Comparison of ENCODE assay signal across 26 mouse cellular contexts in genomic region chr9:73295287-73295686, GRCm38 (mm10).
DNase-seq lines count a peak whose midpoint lies in the region; ATAC-seq and TF ChIP-seq lines count a peak whose summit lies in the region.
"Had no signal": no experiment of that assay in that cellular context is flagged by ENCODE, and none has a peak within 500 bp of the region (broad histone marks: within the 10 kb centered on the region; RNA-seq: fewer than 3 reads in every experiment).

No protein-coding gene starts in this region.

- TF ChIP-seq POLR2A in lung, adult 2 months (IDR thresholded peaks at IDR 0.05; ENCODE audit: borderline replicate concordance, extremely low read depth, low read depth, low read length): no peak

- H3K27me3 ChIP-seq in heart, embryonic 10.5 days (ENCODE audit: insufficient read depth, poor library complexity, severe bottlenecking): no peaks in the 10 kb centered on the region
- no peaks in the 10 kb centered on the region for H3K27me3 ChIP-seq in lung, embryonic 16.5 days (ENCODE audit: control insufficient read depth, insufficient read depth, low read depth, low read length)
- no peaks in the 10 kb centered on the region for H3K27me3 ChIP-seq in forebrain, embryonic 14.5 days (replicated peaks; ENCODE audit: control insufficient read depth, insufficient read depth, low read length)
- H3K27me3 ChIP-seq: embryonic facial prominence, embryonic 13.5 days; forebrain, embryonic 12.5 days; hindbrain, embryonic 12.5 days; hindbrain, embryonic 15.5 days had no signal

- DNase-seq in heart, embryonic 10.5 days (ENCODE audit: low spot score): peak; percentile 43
- DNase-seq in heart, adult 18-20 months: no peak
- peak; percentile 9 for DNase-seq in lung, adult 2 months
- peak; percentile 34 for DNase-seq in lung, postnatal 25 days (ENCODE audit: low spot score)
- DNase-seq in gastrocnemius, adult 8-10 months (ENCODE audit: low spot score in 2 of 2): no peak
- no peak for DNase-seq in cerebellum, adult 11-12 months
- DNase-seq in forebrain, embryonic 14.5 days (ENCODE audit: low spot score): no peak
- DNase-seq: adrenal gland, adult 8-10 months; adrenal gland, postnatal 36 days; cerebellum, adult 2 months; cerebellum, postnatal 10 days; cerebellum, postnatal 36 days; embryo, embryonic 11 days; gastrocnemius, adult 2 months; gastrocnemius, postnatal 25 days; heart, adult 2 months had no signal

- TF ChIP-seq CTCF in lung, adult 2 months (IDR thresholded peaks at IDR 0.05; ENCODE audit: insufficient read depth, low read length): no peak

- no peaks in the 10 kb centered on the region for H3K36me3 ChIP-seq in heart, embryonic 10.5 days
- H3K36me3 ChIP-seq in lung, embryonic 16.5 days (ENCODE audit: control insufficient read depth, insufficient read depth, low read length): no peaks in the 10 kb centered on the region
- H3K36me3 ChIP-seq in forebrain, embryonic 14.5 days (ENCODE audit: control insufficient read depth, insufficient read depth, low read length): no peaks in the 10 kb centered on the region
- H3K36me3 ChIP-seq: embryonic facial prominence, embryonic 10.5 days; embryonic facial prominence, embryonic 13.5 days; forebrain, embryonic 12.5 days; hindbrain, embryonic 12.5 days; hindbrain, embryonic 15.5 days had no signal

- peak; percentile 80 for ATAC-seq in lung, embryonic 16.5 days (ENCODE audit: low read depth)
- ATAC-seq in forebrain, embryonic 14.5 days: no peak
- ATAC-seq: activated CD4-positive, CD25-positive, alpha-beta regulatory T cell, adult 4 months; forebrain, embryonic 16.5 days had no signal

- H3K4me1 ChIP-seq in heart, embryonic 10.5 days: no peaks in the 10 kb centered on the region
- no peaks in the 10 kb centered on the region for H3K4me1 ChIP-seq in lung, adult 2 months (ENCODE audit: control insufficient read depth, insufficient read depth, low read length)
- no peaks in the 10 kb centered on the region for H3K4me1 ChIP-seq in lung, embryonic 16.5 days (replicated peaks; ENCODE audit: control insufficient read depth, insufficient read depth, low read length)
- no peaks in the 10 kb centered on the region for H3K4me1 ChIP-seq in forebrain, embryonic 14.5 days (ENCODE audit: control insufficient read depth, insufficient read depth, low read length)
- H3K4me1 ChIP-seq: embryonic facial prominence, embryonic 10.5 days; embryonic facial prominence, embryonic 13.5 days; forebrain, embryonic 12.5 days; hindbrain, embryonic 12.5 days; hindbrain, embryonic 15.5 days had no signal

- H3K9ac ChIP-seq in lung, embryonic 16.5 days (ENCODE audit: low read length): no peak overlapping the region
- no peak overlapping the region for H3K9ac ChIP-seq in forebrain, embryonic 14.5 days (ENCODE audit: low read length)
- H3K9ac ChIP-seq: embryonic facial prominence, embryonic 13.5 days; forebrain, embryonic 12.5 days; hindbrain, embryonic 12.5 days; hindbrain, embryonic 15.5 days had no signal

- 81% methylated on average over 6 of the region's 6 CpGs for WGBS in heart, embryonic 10.5 days
- 56% methylated on average over 6 of the region's 6 CpGs for WGBS in lung, adult 2 months
- 63% methylated on average over 6 of the region's 6 CpGs for WGBS in lung, embryonic 16.5 days
- WGBS in forebrain, embryonic 14.5 days: 86% methylated on average over 6 of the region's 6 CpGs

- no peak overlapping the region for H3K27ac ChIP-seq in heart, embryonic 10.5 days
- no peak overlapping the region for H3K27ac ChIP-seq in lung, embryonic 16.5 days (ENCODE audit: low read length)
- no peak overlapping the region for H3K27ac ChIP-seq in forebrain, embryonic 14.5 days (ENCODE audit: low read depth, low read length)
- H3K27ac ChIP-seq: embryonic facial prominence, embryonic 10.5 days; embryonic facial prominence, embryonic 13.5 days; forebrain, embryonic 12.5 days; gastrocnemius, adult 2 months; heart, adult 2 months; hindbrain, embryonic 12.5 days; hindbrain, embryonic 15.5 days had no signal

- H3K9me3 ChIP-seq in heart, embryonic 10.5 days: no peaks in the 10 kb centered on the region
- no peaks in the 10 kb centered on the region for H3K9me3 ChIP-seq in lung, embryonic 16.5 days (ENCODE audit: control insufficient read depth, low read length)
- no peaks in the 10 kb centered on the region for H3K9me3 ChIP-seq in forebrain, embryonic 14.5 days (replicated peaks; ENCODE audit: control insufficient read depth, low read length)
- H3K9me3 ChIP-seq: embryonic facial prominence, embryonic 10.5 days; embryonic facial prominence, embryonic 13.5 days; forebrain, embryonic 12.5 days; hindbrain, embryonic 12.5 days; hindbrain, embryonic 15.5 days had no signal

- no peak overlapping the region for H3K4me3 ChIP-seq in heart, embryonic 10.5 days
- H3K4me3 ChIP-seq in lung, adult 2 months (replicated peaks; ENCODE audit: extremely low read depth, low read depth, low read length): no peak overlapping the region
- no peak overlapping the region for H3K4me3 ChIP-seq in lung, embryonic 16.5 days (ENCODE audit: low read length)
- H3K4me3 ChIP-seq in forebrain, embryonic 14.5 days (ENCODE audit: low read depth, low read length): no peak overlapping the region
- H3K4me3 ChIP-seq: embryonic facial prominence, embryonic 10.5 days; embryonic facial prominence, embryonic 13.5 days; erythroblast, embryonic 14.5 days; forebrain, embryonic 12.5 days; gastrocnemius, adult 2 months; heart, adult 2 months; hindbrain, embryonic 12.5 days; hindbrain, embryonic 15.5 days had no signal

- H3K4me2 ChIP-seq in lung, embryonic 16.5 days (ENCODE audit: low read depth, low read length): no peak overlapping the region
- no peak overlapping the region for H3K4me2 ChIP-seq in forebrain, embryonic 14.5 days (ENCODE audit: low read length)
- H3K4me2 ChIP-seq: embryonic facial prominence, embryonic 13.5 days; forebrain, embryonic 12.5 days; heart, embryonic 11.5 days; hindbrain, embryonic 12.5 days; hindbrain, embryonic 15.5 days had no signal

Comparison
In these comparisons a context has a peak if more than half of its experiments do, and no peak if none do; other contexts are left out.
1. DNase-seq: peak in heart, embryonic 10.5 days (single experiment), lung, adult 2 months (single experiment) and lung, postnatal 25 days (single experiment); none in heart, adult 18-20 months (0 of 2), gastrocnemius, adult 8-10 months (0 of 2), cerebellum, adult 11-12 months (single experiment) and forebrain, embryonic 14.5 days (single experiment).